Mouse (Mus musculus) intestine, embryonic 16.5 days (tissue): ENCODE data around the gene Nrcam. TPM values are rescaled to one million over a fixed set of nuclear protein-coding genes. Genes with fewer than 3 reads are reported as not detected.

Experiments used
- ATAC-seq: fragments of 200-750 bp; cut with Nextera tagmentation; 2 replicates; pipeline ENCODE4 v1.8.0; 2017; ENCODE audit warnings: moderate TSS enrichment, moderate library complexity
- H3K27ac ChIP-seq: fragments of 300-500 bp; sonication (generic); 2 replicates; pipeline ENCODE4 v1.5.1; 2014; ENCODE audit warnings: mild to moderate bottlenecking, low read length
- H3K27me3 ChIP-seq: fragments of 300-500 bp; sonication (generic); replicated peaks from 2 replicates; pipeline ENCODE4 v1.6.1; 2014; ENCODE audit warnings: low read length, control low read depth, mixed read lengths; ENCODE audit not compliant: control insufficient read depth, insufficient read depth
- H3K36me3 ChIP-seq: fragments of 300-500 bp; sonication (generic); 2 replicates; pipeline ENCODE4 v1.6.1; 2014; ENCODE audit warnings: low read length, control low read depth; ENCODE audit not compliant: control insufficient read depth, insufficient read depth
- H3K4me1 ChIP-seq: fragments of 300-500 bp; sonication (generic); 2 replicates; pipeline ENCODE4 v1.6.1; 2014; ENCODE audit warnings: low read length, control low read depth, mixed read lengths; ENCODE audit not compliant: control insufficient read depth, insufficient read depth
- H3K4me2 ChIP-seq: fragments of 300-500 bp; sonication (generic); 2 replicates; pipeline ENCODE4 v1.6.1; 2014; ENCODE audit warnings: low read depth, low read length, control low read depth
- H3K4me3 ChIP-seq: fragments of 300-500 bp; sonication (generic); 2 replicates; pipeline ENCODE4 v1.5.1; 2014; ENCODE audit warnings: mild to moderate bottlenecking, low read length
- H3K9ac ChIP-seq: fragments of 300-500 bp; sonication (generic); 2 replicates; pipeline ENCODE4 v1.6.1; 2014; ENCODE audit warnings: low read depth, low read length
- H3K9me3 ChIP-seq: fragments of 300-500 bp; sonication (generic); 2 replicates; pipeline ENCODE4 v1.6.1; 2016; ENCODE audit warnings: low read length, control low read depth; ENCODE audit not compliant: control insufficient read depth
- WGBS: fragments of 180-500 bp; shearing (Covaris S2); extraction: QIAGEN DNeasy Blood & Tissue Kit; methylation state at CpG from one replicate; pipeline ENCODE4 v1.1.7; 2014; 5-methylcytosine and 5-hydroxymethylcytosine counted together
- polyA plus RNA-seq: library from polyadenylated mRNA; unstranded; fragments of >200 nt; fragmentation: Nextera tagmentation; extraction: Ambion mirVana; gene quantifications from 2 replicates; pipeline ENCODE4 v1.2.1, GENCODE M21; 2015

Nrcam gene
- polyA plus RNA-seq, 1 experiment from 2014 or later, result 3.6 TPM

DNA sequence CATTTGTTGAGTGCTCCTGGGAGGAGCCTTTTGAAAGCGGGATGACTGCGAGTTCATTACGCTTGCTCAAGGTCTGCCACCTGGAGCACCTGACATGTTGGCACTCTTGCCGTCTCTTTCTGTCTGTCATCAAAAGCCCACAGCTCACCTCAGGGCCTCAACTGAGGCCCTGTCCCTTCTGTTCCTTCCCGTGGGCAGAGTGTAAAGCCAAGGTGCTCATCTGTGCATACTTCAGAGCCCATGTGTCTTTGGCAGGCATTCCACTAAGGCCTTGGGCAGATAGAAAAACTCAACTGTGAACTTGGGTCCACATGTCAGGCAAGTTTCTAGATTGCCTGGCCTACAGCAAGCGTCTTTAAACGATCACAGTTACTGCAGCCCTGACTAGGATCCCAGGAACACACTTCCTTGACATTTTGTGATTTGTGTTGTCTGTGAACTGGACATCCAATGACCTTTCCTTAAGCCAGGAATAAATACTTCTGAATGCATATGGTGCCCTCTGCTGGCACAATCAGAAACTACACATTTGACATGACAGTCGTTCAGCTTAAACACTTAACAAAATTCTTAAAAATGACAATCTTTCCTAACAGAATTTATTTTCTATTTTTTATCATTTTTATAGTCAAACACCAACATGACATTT lies 219.2 kb downstream of the Nrcam start:
- H3K27ac ChIP-seq, result no peak overlapping the region
- WGBS, result 50% methylated on average over 8 of the region's 8 CpGs

GRCm38 (mm10) chr12:44548465-44548864 lies 219.8 kb downstream of the Nrcam start:
- Histone ChIP-seq H3K9ac (no peak overlapping the region), H3K4me2 (no peak overlapping the region), H3K4me3 (no peak overlapping the region), H3K4me1 (no peaks in the 10 kb centered on the region), H3K36me3 (no peaks in the 10 kb centered on the region), H3K27ac (no peak overlapping the region), H3K9me3 (no peaks in the 10 kb centered on the region), H3K27me3 (no peaks in the 10 kb centered on the region)
- 55% methylated on average over 9 of the region's 9 CpGs for WGBS
- ATAC-seq, result no peak

More for the DNA sequence above, 219.2 kb downstream of the Nrcam start:
- Histone ChIP-seq H3K36me3 (no peaks in the 10 kb centered on the region), H3K4me3 (no peak overlapping the region), H3K9me3 (no peaks in the 10 kb centered on the region), H3K27me3 (no peaks in the 10 kb centered on the region), H3K9ac (no peak overlapping the region), H3K4me1 (no peaks in the 10 kb centered on the region), H3K4me2 (no peak overlapping the region)
- no peak for ATAC-seq

- no peak overlapping the region for H3K27ac ChIP-seq
- no peaks in the 10 kb centered on the region for H3K4me1 ChIP-seq
- no peak overlapping the region for H3K4me3 ChIP-seq
- H3K9ac ChIP-seq, result no peak overlapping the region
- no peak for ATAC-seq
- H3K27me3 ChIP-seq, result no peaks in the 10 kb centered on the region
- no peaks in the 10 kb centered on the region for H3K9me3 ChIP-seq
- H3K36me3 ChIP-seq, result no peaks in the 10 kb centered on the region
- H3K4me2 ChIP-seq, result no peak overlapping the region
Measured at GRCm38 (mm10) chr12:44551614-44552013, 222.9 kb downstream of the Nrcam start.

DNA sequence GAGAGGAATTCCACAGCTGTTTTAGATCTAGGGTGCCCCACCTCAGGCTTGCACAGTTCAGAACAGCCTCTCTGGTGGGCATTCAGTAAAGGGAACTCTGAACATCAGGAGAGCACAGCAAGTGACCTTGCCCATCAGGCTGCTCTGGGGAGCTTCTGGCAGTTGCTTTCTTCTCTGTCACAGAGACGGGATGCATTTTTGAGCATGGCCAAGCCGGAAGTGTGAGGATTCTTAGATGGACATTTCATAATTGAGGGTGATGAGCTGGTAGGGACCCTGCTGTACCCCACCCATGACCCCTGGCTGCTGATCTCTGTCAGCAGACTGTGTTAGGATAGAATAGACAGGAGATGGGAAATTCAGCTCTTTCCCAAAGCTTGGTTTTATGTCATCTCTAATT lies 225.4 kb downstream of the Nrcam start:
- 87% methylated on average over 2 of the region's 2 CpGs for WGBS
- no peaks in the 10 kb centered on the region for H3K4me1 ChIP-seq

DNA sequence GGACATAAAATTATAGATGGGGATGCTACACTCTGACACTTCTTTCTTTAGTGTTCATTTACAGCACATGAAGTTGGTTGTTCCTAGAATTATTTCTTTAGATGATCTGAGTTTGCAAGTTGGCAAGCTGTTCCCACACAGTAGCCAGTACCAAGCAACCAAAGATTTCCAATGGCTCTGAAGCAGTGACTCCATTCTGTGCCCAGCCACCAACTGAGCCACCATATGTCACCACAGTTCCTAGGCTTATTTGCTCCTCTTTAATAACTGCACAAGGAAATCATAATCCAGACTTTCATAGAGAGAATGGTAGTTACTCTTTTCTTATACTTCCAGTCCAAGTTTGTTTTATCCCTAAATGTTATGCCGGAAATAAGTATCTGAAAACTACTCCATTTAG lies 226.1 kb downstream of the Nrcam start:
- Histone ChIP-seq H3K9ac (no peak overlapping the region), H3K9me3 (no peaks in the 10 kb centered on the region), H3K27ac (no peak overlapping the region), H3K4me1 (no peaks in the 10 kb centered on the region), H3K27me3 (no peaks in the 10 kb centered on the region), H3K4me3 (no peak overlapping the region), H3K4me2 (no peak overlapping the region), H3K36me3 (no peaks in the 10 kb centered on the region)
- no peak for ATAC-seq
- 96% methylated on average over 1 of the region's 1 CpGs for whole genome bisulfite sequencing

More for the DNA sequence above, 225.4 kb downstream of the Nrcam start:
- Histone ChIP-seq H3K27me3 (no peaks in the 10 kb centered on the region), H3K4me2 (no peak overlapping the region), H3K36me3 (no peaks in the 10 kb centered on the region), H3K9me3 (no peaks in the 10 kb centered on the region), H3K9ac (no peak overlapping the region), H3K27ac (no peak overlapping the region), H3K4me3 (no peak overlapping the region)
- no peak for ATAC-seq

GRCm38 (mm10) chr12:44560002-44560401 lies 231.3 kb downstream of the Nrcam start:
- Histone ChIP-seq H3K27ac (no peak overlapping the region), H3K36me3 (no peaks in the 10 kb centered on the region), H3K27me3 (no peaks in the 10 kb centered on the region), H3K4me2 (no peak overlapping the region), H3K4me1 (no peaks in the 10 kb centered on the region), H3K9me3 (no peaks in the 10 kb centered on the region), H3K4me3 (no peak overlapping the region), H3K9ac (no peak overlapping the region)
- no peak for ATAC-seq

DNA sequence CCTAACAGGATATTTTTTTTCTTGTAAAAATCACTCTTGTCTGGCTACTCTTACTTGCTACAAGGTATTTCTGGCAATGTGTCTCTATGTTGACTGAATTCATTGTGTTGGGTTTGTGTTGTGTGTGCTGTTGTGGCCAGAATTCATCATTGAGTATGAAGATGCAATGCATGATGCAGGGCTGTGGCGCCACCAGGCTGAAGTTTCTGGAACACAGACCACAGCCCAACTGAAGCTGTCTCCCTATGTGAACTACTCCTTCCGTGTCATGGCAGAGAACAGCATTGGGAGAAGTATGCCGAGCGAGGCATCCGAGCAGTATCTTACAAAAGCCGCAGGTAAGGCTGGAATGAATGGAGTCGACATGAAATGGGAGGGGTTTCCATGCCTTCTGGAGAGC lies 241.4 kb downstream of the Nrcam start:
- Histone ChIP-seq H3K27me3 (no peaks in the 10 kb centered on the region), H3K9ac (no peak overlapping the region), H3K36me3 (no peaks in the 10 kb centered on the region), H3K27ac (no peak overlapping the region), H3K4me2 (no peak overlapping the region), H3K9me3 (no peaks in the 10 kb centered on the region), H3K4me1 (no peaks in the 10 kb centered on the region), H3K4me3 (no peak overlapping the region)
- 87% methylated on average over 7 of the region's 7 CpGs for WGBS
- ATAC-seq, result no peak

- Histone ChIP-seq H3K9ac (no peak overlapping the region), H3K27ac (no peak overlapping the region), H3K4me2 (no peak overlapping the region), H3K36me3 (no peaks in the 10 kb centered on the region), H3K4me1 (no peaks in the 10 kb centered on the region), H3K9me3 (no peaks in the 10 kb centered on the region), H3K4me3 (no peak overlapping the region), H3K27me3 (no peaks in the 10 kb centered on the region)
- no peak for ATAC-seq
- WGBS, result 23% methylated on average over 3 of the region's 3 CpGs
Measured at GRCm38 (mm10) chr12:44572664-44573063, 244.0 kb downstream of the Nrcam start.

GRCm38 (mm10) chr12:44574167-44574566 lies 245.5 kb downstream of the Nrcam start:
- Histone ChIP-seq H3K4me3 (no peak overlapping the region), H3K4me2 (no peak overlapping the region), H3K36me3 (no peaks in the 10 kb centered on the region), H3K4me1 (no peaks in the 10 kb centered on the region), H3K9me3 (no peaks in the 10 kb centered on the region), H3K9ac (no peak overlapping the region), H3K27me3 (no peaks in the 10 kb centered on the region), H3K27ac (no peak overlapping the region)
- ATAC-seq, result no peak
- WGBS, result 90% methylated on average over 3 of the region's 3 CpGs
